Mouse (Mus musculus): ENCODE measurements around the gene Avpr1b. TPM values are rescaled to one million over a fixed set of nuclear protein-coding genes. Genes with fewer than 3 reads are reported as not detected.

Avpr1b gene
- 0.05 TPM for polyA plus RNA-seq (2017; shearing (Covaris generic))

DNA sequence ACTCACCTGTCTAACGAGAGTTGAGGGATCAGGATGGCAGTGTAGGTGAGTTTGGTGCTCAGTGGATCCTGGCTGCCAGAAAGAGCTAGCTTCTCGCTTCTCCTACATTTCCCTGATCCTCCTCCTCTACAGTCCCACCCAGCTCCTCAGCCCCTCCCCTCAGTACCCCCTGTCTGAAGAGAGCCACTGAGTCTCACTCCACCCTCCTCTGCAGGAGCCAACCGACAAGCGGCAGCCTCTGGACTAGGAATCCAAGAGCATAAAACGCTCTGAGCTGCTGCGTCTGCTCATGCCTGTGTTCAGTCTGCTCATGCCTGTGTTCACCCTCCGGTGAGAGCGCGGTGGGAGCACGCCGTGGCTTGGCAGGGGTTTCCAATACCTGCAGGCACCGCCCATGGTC is at the start of gene Avpr1b:
Avpr1b (plus strand) TSS at position 335 of the 400 bp plus-strand sequence.

DNA sequence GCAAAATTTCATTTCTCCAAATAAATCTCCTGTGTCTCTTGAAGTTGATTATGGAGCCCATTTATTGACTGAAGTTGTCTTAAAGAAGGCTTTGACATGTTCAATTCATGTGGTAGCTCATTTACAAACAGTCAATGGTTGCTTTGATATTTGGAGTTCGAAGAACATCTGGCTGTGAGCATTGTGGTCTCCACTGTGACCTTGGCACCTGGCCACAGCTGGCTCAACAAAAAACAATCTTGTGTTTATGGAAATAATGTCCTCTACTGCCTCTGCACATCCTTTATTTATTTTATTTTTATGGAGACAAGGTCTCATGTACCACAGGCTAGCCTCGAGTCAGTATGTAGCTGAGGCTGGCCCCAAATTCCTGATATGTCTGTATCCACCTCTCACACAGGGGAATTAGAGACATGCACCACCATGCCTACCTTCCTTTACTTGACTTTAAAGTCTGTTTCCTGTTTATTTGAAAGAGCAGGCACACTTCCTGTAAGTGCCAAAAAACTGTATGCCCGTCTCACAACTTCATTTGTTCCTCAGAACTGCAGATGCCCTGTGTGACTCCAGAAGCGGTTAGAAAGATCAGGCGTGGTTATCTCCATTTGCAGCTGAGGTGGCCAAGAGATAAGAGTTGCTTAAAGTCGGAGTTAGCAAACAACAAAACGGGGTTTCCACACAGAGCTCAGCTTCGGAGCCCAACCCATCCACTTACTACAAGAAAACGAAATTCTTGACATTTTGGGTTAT is 38.9 kb downstream of the Avpr1b start, which contains the start of gene Ctse:
Ctse (plus strand) TSS at position 516 of the 750 bp plus-strand sequence.

Other genes starting within 250 kb of the Avpr1b start
- gene Srgap2, start 71.9 kb upstream of the Avpr1b start, polyA plus RNA-seq (2017; shearing (Covaris generic)), result 30.2 TPM
- 1.3 TPM for gene Fam72a, start 71.3 kb upstream of the Avpr1b start, polyA plus RNA-seq (2017; shearing (Covaris generic))
- gene Ctse, start 39.1 kb downstream of the Avpr1b start, polyA plus RNA-seq (2017; shearing (Covaris generic)), result 25.1 TPM
- 0.14 TPM for gene Rab7b, start 89.5 kb downstream of the Avpr1b start, polyA plus RNA-seq (2017; shearing (Covaris generic))
- gene Slc26a9, start 144.8 kb downstream of the Avpr1b start, polyA plus RNA-seq (2017; shearing (Covaris generic)), result not detected
- 0.06 TPM for gene Pm20d1, start 198.1 kb downstream of the Avpr1b start, polyA plus RNA-seq (2017; shearing (Covaris generic))
- gene Slc41a1, start 228.3 kb downstream of the Avpr1b start, polyA plus RNA-seq (2017; shearing (Covaris generic)), result 29.1 TPM